Mouse (Mus musculus) C2C12 (cell line): ENCODE measurements around the gene Cmtm3.
"Not testable (repeated sequence)": the region's sequence is repeated elsewhere in the genome, so short reads cannot be mapped to it uniquely, and the experiment has no call there.

Experiments
- CTCF ChIP-seq: IDR thresholded peaks from one replicate; pipeline ENCODE4 v1.5.1; 2011; ENCODE audit not compliant: control insufficient read depth, insufficient read depth, insufficient read length
- MAX ChIP-seq: IDR thresholded peaks from one replicate; pipeline ENCODE4 v1.6.1; 2011; ENCODE audit warnings: mild to moderate bottlenecking, control low read depth
- MYOG ChIP-seq: IDR thresholded peaks from one replicate; pipeline ENCODE4 v1.6.1; 2011; ENCODE audit not compliant: control insufficient read depth, insufficient read length; ENCODE audit errors: extremely low read depth

GRCm38 (mm10) chr8:104301577-104301976 lies 37.6 kb upstream of the Cmtm3 start:
- not testable (repeated sequence) for TF ChIP-seq CTCF, MAX, MYOG
